Mouse (Mus musculus) heart, adult 2 months (tissue): Measurements from ENCODE around the gene 1700013G24Rik.

Experiments
- CTCF ChIP-seq: fragments of 200-600 bp; IDR thresholded peaks from 2 replicates; pipeline ENCODE4 v1.8.1; 2022; ENCODE audit warnings: antibody characterized with exemption, mild to moderate bottlenecking, moderate library complexity
- EP300 ChIP-seq: fragments of 200-500 bp; IDR thresholded peaks from 2 replicates; pipeline ENCODE4 v1.6.1; 2011; ENCODE audit warnings: low read depth, low read length, control low read depth; ENCODE audit not compliant: insufficient read depth
- POLR2A ChIP-seq: fragments of 200-500 bp; IDR thresholded peaks from 2 replicates; pipeline ENCODE4 v1.6.1; 2011; ENCODE audit warnings: mild to moderate bottlenecking, low read depth, low read length, control low read depth; ENCODE audit not compliant: insufficient read depth

GRCm38 (mm10) chr4:137436979-137437669 lies 16.0 kb upstream of the 1700013G24Rik start:
- TF ChIP-seq POLR2A (no peak), CTCF (no peak), EP300 (no peak)
